Mouse (Mus musculus): ENCODE results near the gene Rit1.

- TF ChIP-seq CTCF (IDR thresholded peaks at IDR 0.05; ENCODE audit: borderline replicate concordance, insufficient read depth, low read length) (no peak), POLR2A (IDR thresholded peaks at IDR 0.05; ENCODE audit: low read depth, low read length) (no peak)
Observed at GRCm38 (mm10) chr3:88686734-88687611, 29.7 kb upstream of the Rit1 start.
